Mouse (Mus musculus) hindbrain, embryonic 12.5 days (tissue): Measurements from ENCODE around the gene Gm20716. TPM values are rescaled to one million over a fixed set of nuclear protein-coding genes. Genes with fewer than 3 reads are reported as not detected.

Experiments used
- ATAC-seq: fragments of 200-750 bp; cut with Nextera tagmentation; 2 replicates; pipeline ENCODE4 v1.8.0; 2017; ENCODE audit warnings: moderate TSS enrichment; ENCODE audit not compliant: low FRiP score
- H3K27ac ChIP-seq: fragments of 300-500 bp; sonication (generic); 2 replicates; pipeline ENCODE4 v1.5.1; 2016; ENCODE audit warnings: mild to moderate bottlenecking
- H3K27me3 ChIP-seq: fragments of 300-500 bp; sonication (generic); 2 replicates; pipeline ENCODE4 v1.6.1; 2016; ENCODE audit warnings: mild to moderate bottlenecking
- H3K36me3 ChIP-seq: fragments of 300-500 bp; sonication (generic); 2 replicates; pipeline ENCODE4 v1.6.1; 2016; ENCODE audit warnings: mild to moderate bottlenecking
- H3K4me1 ChIP-seq: fragments of 300-500 bp; sonication (generic); 2 replicates; pipeline ENCODE4 v1.6.1; 2016
- H3K4me2 ChIP-seq: fragments of 300-500 bp; sonication (generic); replicated peaks from 2 replicates; pipeline ENCODE4 v1.6.1; 2016; ENCODE audit warnings: mild to moderate bottlenecking
- H3K4me3 ChIP-seq: fragments of 300-500 bp; sonication (generic); 2 replicates; pipeline ENCODE4 v1.5.1; 2016; ENCODE audit warnings: mild to moderate bottlenecking
- H3K9ac ChIP-seq: fragments of 300-500 bp; sonication (generic); 2 replicates; pipeline ENCODE4 v1.6.1; 2016; ENCODE audit warnings: mild to moderate bottlenecking, moderate library complexity
- H3K9me3 ChIP-seq: fragments of 300-500 bp; sonication (generic); replicated peaks from 2 replicates; pipeline ENCODE4 v1.6.1; 2016; ENCODE audit warnings: mild to moderate bottlenecking
- WGBS: fragments of 180-500 bp; shearing (Covaris S2); methylation state at CpG from one replicate; pipeline ENCODE4 v1.1.7; 2016; 5-methylcytosine and 5-hydroxymethylcytosine counted together
- polyA plus RNA-seq: library from polyadenylated mRNA; unstranded; fragments of >200 nt; fragmentation: Nextera tagmentation; extraction: Ambion mirVana; gene quantifications from 2 replicates; pipeline ENCODE4 v1.2.1, GENCODE M21; 2016

Gm20716 gene
- polyA plus RNA-seq, 1 experiment from 2014 or later = 22.8 TPM

DNA sequence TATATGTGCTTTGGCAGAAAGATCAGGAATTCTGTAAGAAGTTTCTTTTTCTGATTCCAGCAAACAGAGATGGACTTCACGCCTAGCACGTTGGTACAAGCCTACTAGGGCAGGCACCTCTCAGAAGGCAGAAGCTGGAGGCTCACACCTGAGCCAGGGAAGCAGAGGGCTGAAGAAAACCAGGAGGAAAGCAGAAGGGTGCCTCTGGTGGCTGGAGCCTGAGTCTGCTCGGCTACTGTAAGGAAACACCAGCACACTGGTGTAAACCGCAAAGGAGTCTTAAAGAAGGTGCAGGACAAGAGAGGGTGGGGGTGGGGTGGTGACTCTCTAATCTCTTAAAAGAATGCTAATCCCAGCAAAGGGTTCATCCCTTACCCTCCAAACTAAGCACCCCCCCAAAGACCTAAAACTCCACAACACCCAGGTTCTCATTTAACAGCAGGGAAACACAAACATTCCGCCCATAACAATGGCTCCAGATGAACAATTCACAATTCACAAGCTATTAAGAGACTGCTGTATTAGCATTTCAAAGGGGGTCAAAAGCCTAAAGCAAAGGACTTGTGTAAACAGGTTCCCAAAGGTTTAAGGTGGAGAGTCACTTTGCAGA lies 16.3 kb downstream of the Gm20716 start:
- H3K4me3 ChIP-seq = no peak overlapping the region
- ATAC-seq = no peak
- no peak overlapping the region for H3K27ac ChIP-seq
- no peaks in the 10 kb centered on the region for H3K27me3 ChIP-seq
- H3K9ac ChIP-seq = no peak overlapping the region
- WGBS = 60% methylated on average over 5 of the region's 5 CpGs
- H3K4me2 ChIP-seq = no peak overlapping the region
- peaks cover 86% of the 10 kb centered on the region for H3K36me3 ChIP-seq
- no peaks in the 10 kb centered on the region for H3K4me1 ChIP-seq
- no peaks in the 10 kb centered on the region for H3K9me3 ChIP-seq

DNA sequence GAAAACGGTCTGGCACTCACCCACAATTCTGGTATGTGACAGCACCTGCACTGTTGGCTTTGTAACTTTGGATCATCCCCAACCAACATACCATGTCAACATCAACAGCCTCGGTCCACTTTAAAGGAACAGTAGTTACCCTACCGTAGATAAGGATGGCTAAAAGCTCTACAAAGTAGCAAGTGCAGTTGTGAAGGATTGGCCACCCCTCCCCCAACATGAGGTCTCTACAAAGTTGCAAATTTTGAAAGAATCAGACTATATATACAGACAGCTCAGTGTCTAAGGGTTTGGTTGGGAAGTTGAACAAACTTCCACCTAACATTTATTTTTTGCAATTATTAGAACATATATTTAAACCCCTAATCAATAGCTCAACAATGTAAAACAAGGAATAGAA lies 22.3 kb downstream of the Gm20716 start:
- H3K36me3 ChIP-seq = peaks cover 53% of the 10 kb centered on the region
- ATAC-seq = 0 out of 2 replicates have a peak, but pooled peaks have one; percentile 4
- H3K9ac ChIP-seq = no peak overlapping the region
- no peaks in the 10 kb centered on the region for H3K27me3 ChIP-seq
- H3K9me3 ChIP-seq = no peaks in the 10 kb centered on the region
- no peak overlapping the region for H3K4me3 ChIP-seq
- no peak overlapping the region for H3K4me2 ChIP-seq
- 97% methylated on average over 3 of the region's 3 CpGs for WGBS
- peaks cover 23% of the 10 kb centered on the region for H3K4me1 ChIP-seq
- peak overlapping the region; percentile 99 for H3K27ac ChIP-seq

DNA sequence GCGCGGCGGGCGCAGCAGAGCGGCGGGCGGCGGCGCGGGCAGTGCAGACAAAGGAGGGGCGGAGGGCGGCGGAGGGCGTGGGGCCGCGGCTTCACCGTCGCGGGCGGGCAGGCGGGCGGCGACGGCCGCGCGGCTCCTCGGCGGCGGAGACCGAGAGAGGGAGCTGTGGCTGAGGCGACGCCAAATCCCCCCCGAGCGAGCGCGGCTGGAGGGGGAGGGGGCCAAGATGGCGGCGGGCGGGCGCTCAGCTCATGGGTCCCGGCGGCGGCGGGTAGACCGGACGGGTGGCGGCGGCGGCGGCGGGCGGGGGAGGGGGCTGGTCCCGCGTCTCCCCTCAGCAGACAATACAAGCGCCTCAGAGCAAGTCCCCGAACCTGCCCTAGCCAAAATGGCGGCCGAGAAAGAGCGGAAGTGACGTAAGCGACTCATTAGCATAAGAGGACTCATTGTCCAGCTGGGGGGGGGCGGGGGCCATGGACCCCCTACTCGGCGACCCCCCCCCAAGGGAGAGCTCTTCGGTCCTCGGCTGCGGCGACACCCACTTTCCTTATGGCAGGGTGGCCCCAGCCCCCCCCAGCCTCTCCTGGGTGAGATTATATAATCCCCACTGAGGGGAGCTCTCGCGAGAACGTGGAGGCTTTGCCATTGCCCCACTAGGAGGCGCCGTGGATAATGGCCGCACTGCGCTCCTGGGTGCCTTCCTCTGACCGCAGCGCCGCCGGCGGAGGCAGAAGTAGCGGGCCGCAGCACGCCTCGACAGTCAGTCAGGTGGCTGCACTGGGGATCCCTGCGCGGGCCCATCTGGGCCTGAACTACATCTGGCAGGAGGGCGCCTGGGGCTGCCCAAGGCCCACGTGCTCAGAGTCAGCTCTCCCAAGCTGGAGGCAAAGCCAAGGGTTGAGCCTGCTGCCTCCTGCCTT lies 23.2 kb downstream of the Gm20716 start, which contains the start of gene Adnp:
Gene Adnp, minus strand, starts transcription at position 388 of the 920 bp plus-strand sequence.
- peaks cover 25% of the 10 kb centered on the region for H3K4me1 ChIP-seq
- H3K4me2 ChIP-seq = peak within 1 kb of the TSS; percentile 73

DNA sequence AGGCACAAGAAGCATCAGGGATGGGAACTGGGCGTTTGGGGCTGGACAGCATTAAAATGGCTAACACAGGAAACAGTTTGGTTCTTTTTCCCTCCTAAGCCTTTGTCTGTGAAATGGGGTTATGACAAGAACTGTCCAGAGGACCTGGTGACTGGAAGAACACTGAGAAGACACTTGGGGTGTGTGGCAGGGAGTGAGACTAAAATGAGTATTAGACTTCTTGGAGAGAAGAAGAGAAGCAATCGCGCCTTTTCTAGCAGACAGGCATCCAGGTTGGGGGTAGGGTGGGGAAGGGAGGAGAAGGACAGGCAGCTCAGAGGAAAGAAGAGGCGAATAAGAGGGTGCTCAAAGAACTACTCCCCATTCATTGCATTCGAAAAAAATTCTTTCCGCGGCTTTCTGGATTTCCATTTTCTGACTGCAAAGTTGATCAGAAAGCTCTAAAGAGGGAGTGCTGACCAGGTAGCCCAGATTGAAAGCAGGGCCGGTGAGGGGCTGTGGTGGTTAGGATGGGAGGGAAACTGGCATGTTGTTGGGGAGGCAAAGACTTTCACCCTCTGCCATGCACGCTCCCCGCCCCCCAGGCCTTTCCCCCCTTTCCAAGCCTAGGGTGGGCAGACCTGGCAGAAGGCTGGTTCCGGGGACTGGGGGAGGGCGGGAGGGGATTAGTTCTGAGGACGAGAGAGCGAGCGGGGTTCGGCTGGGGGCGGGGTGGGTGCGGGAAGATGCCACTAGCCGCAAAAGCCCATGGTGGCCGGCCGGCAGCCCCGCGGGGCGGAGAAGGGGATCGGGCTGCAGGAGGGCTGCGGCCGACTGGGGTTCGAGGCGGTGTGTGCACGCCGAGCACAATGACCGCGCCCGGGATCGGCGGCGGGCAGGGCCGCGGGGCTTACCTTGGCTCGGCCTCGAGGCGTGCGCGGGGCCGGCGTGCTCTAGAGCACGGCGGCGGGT lies 24.2 kb downstream of the Gm20716 start:
- peaks cover 37% of the 10 kb centered on the region for H3K36me3 ChIP-seq
- H3K9me3 ChIP-seq = no peaks in the 10 kb centered on the region
- H3K4me3 ChIP-seq = peak overlapping the region; percentile 99
- H3K27me3 ChIP-seq = no peaks in the 10 kb centered on the region
- peak overlapping the region; percentile 99 for H3K27ac ChIP-seq
- peak overlapping the region; percentile 100 for H3K9ac ChIP-seq
- under 1% methylated on average over 44 of the region's 49 CpGs for WGBS
- peak; percentile 33 for ATAC-seq
- H3K4me1 ChIP-seq = peaks cover 32% of the 10 kb centered on the region
- H3K4me2 ChIP-seq = peak overlapping the region; percentile 73

More for the DNA sequence above, 23.2 kb downstream of the Gm20716 start, which contains the start of gene Adnp:
- H3K27me3 ChIP-seq = no peaks in the 10 kb centered on the region
- H3K27ac ChIP-seq = peak within 1 kb of the TSS; percentile 99
- H3K9me3 ChIP-seq = no peaks in the 10 kb centered on the region
- H3K4me3 ChIP-seq = peak within 1 kb of the TSS; percentile 99
- peak; percentile 92 for ATAC-seq
- H3K36me3 ChIP-seq = peaks cover 44% of the 10 kb centered on the region
- 1% methylated on average over 57 of the region's 89 CpGs for WGBS
- H3K9ac ChIP-seq = peak within 1 kb of the TSS; percentile 100

DNA sequence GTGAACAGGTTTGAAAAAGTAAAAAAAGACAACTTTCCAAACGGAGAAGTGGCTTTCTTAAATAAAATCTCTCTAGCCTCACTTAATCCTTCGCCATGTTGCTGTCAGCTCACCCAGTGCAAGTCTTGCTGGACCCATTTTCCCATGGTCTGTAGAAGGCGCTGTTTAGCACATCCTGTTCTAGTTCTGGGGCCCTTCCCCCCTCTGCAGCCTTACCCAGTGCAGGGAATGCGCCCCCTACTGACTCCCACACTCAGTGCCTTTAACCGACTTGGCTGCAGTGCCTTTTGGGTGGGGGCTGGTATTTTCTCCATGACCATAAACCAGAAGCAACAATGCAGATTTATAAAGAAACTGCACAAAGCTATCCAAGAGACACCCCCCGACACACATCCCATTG lies 24.9 kb downstream of the Gm20716 start:
- peak overlapping the region; percentile 99 for H3K4me3 ChIP-seq
- peaks cover 38% of the 10 kb centered on the region for H3K4me1 ChIP-seq
- peaks cover 31% of the 10 kb centered on the region for H3K36me3 ChIP-seq
- WGBS = 9% methylated on average over 6 of the region's 6 CpGs
- peak overlapping the region; percentile 73 for H3K4me2 ChIP-seq
- H3K9ac ChIP-seq = peak overlapping the region; percentile 100
- no peaks in the 10 kb centered on the region for H3K27me3 ChIP-seq
- H3K27ac ChIP-seq = peak overlapping the region; percentile 99
- no peaks in the 10 kb centered on the region for H3K9me3 ChIP-seq
- ATAC-seq = 0 out of 2 replicates have a peak, but pooled peaks have one; percentile 16

DNA sequence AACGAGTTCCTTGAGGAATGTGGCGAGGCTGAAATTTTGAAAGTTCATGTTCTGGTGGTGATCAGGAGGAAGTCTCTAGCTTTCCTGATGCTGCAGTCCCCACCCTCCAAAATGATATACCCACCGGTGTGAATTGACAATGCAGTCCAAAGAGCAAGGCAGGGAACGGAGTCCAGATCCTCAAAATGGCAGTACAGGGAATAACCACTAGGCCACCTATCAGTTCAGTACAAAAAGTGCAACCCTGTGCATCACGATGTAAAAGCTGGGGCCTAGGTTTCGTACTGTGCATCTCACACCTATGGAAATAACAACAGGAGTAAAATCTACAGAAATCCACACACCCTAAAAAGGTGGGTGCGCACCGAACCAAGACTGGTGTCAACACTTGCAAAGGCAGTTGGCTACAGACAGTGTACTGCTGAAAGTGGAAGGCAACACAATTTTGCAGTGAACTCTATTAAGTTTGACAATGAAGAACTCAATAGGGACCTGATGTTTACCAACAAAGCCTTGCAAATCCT lies 25.6 kb downstream of the Gm20716 start:
- no peak for ATAC-seq
- no peaks in the 10 kb centered on the region for H3K27me3 ChIP-seq
- peaks cover 27% of the 10 kb centered on the region for H3K36me3 ChIP-seq
- WGBS = 85% methylated on average over 8 of the region's 8 CpGs
- H3K4me1 ChIP-seq = peaks cover 44% of the 10 kb centered on the region
- H3K4me2 ChIP-seq = peak overlapping the region; percentile 73
- H3K9ac ChIP-seq = peak overlapping the region; percentile 28; the same call in 1 of the 2 replicates
- peak overlapping the region; percentile 99 for H3K4me3 ChIP-seq
- no peak overlapping the region for H3K27ac ChIP-seq
- no peaks in the 10 kb centered on the region for H3K9me3 ChIP-seq

DNA sequence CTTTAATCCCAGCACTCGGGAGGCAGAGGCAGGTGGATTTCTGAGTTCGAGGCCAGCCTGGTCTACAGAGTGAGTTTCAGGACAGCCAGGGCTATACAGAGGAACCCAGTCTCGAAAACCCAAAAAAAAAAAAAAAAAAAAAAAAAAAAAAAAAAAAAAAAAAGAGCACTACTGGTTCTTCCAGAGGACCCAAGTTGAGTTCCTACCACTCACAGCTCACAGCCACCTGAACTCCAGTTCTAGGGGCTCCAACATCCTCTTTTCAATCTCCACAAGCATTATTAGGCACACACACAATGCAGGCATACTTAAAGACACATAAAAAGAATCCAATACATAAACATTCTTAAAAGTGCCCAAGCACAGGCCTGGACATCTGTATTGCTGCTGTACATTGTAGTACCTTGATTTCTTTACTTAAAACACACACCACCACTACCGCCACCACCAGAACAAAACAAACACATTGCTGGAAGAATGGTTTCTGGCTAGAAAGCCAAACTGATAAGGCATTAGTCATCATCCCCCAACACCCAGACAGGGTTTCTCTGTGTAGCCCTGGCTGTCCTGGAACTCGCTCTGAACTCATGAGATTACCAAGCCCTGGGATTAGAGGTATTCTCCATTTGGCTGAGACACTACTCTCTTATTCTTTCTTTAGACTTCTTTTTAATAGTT lies 30.0 kb downstream of the Gm20716 start:
- no peak overlapping the region for H3K9ac ChIP-seq
- H3K4me2 ChIP-seq = no peak overlapping the region
- no peak overlapping the region for H3K4me3 ChIP-seq
- H3K36me3 ChIP-seq = peaks cover 25% of the 10 kb centered on the region
- H3K27me3 ChIP-seq = no peaks in the 10 kb centered on the region
- no peak for ATAC-seq
- H3K4me1 ChIP-seq = peaks cover 63% of the 10 kb centered on the region
- H3K27ac ChIP-seq = no peak overlapping the region
- no peaks in the 10 kb centered on the region for H3K9me3 ChIP-seq
- WGBS = 77% methylated on average over 5 of the region's 5 CpGs

DNA sequence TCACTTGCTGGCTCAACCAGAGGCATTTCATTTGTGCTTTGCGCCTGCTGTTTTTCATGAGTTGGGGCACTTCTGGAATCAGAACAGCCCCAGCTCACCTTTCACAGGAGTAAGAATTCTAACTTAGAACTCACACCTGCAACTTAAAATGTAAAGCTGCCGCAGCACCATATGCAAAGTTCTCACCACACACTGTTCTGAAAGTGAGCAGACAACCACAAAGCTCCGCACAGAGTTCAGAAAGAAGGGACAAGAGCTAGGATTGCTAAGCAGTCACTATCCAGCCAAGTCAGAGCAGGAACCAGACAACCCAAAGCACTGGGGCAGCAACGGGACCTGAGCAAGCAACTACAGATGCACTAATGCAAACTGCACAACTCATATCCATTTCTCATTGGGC lies 30.7 kb downstream of the Gm20716 start:
- H3K36me3 ChIP-seq = peaks cover 24% of the 10 kb centered on the region
- H3K9me3 ChIP-seq = no peaks in the 10 kb centered on the region
- no peak for ATAC-seq
- no peaks in the 10 kb centered on the region for H3K27me3 ChIP-seq
- no peak overlapping the region for H3K9ac ChIP-seq
- H3K27ac ChIP-seq = 0 out of 2 replicates have a peak overlapping the region, but pooled peaks have one; percentile 7
- 92% methylated on average over 4 of the region's 4 CpGs for WGBS
- no peak overlapping the region for H3K4me3 ChIP-seq
- peaks cover 58% of the 10 kb centered on the region for H3K4me1 ChIP-seq
- 0 out of 2 replicates have a peak overlapping the region, but pooled peaks have one; percentile 15 for H3K4me2 ChIP-seq

DNA sequence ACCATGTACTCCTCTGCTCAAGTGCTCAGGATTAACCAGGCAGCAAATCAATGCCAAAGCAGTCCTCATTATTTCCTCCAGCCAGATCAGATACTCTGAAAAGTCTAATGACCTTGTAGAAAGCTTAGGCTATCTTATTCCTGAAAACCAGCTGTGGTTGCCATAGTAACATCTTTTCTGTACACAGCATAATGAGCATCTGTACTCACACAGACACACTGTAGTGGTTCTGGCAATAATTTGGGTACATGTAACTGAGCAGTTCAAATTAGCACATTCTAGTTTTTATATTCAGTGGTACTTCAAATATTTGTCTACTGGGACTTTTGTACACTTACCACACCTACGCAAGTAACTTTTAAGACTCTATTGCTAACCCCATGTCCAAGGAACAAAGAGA lies 31.7 kb downstream of the Gm20716 start:
- Histone ChIP-seq H3K36me3 (peaks cover 20% of the 10 kb centered on the region), H3K9me3 (no peaks in the 10 kb centered on the region), H3K27me3 (no peaks in the 10 kb centered on the region), H3K27ac (no peak overlapping the region), H3K4me2 (no peak overlapping the region; the same call in 1 of the 2 replicates), H3K9ac (no peak overlapping the region), H3K4me3 (no peak overlapping the region), H3K4me1 (peaks cover 51% of the 10 kb centered on the region)
- ATAC-seq = no peak
- WGBS = 93% methylated on average over 1 of the region's 1 CpGs

DNA sequence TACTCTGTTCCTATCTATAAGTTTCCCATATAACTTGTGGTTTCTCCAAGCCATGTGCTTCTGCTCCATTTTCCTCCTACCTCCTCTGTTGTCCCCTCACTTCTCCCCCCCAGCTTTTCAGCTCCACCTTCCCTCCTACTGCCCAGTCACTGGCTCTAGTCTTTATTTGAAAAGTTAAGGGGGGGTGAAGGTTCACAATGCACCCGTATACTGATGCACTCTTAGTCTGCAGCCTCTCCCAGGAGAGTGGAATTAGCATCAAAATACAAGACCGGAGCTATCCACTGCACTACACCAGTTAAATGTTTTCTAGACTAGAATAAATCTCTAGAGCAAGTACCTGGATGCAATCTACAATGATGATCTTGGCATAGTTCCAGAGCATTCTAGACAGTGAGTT lies 34.4 kb downstream of the Gm20716 start:
- Histone ChIP-seq H3K36me3 (peaks cover 14% of the 10 kb centered on the region; the same call in 1 of the 2 replicates), H3K27ac (no peak overlapping the region), H3K9me3 (no peaks in the 10 kb centered on the region), H3K27me3 (no peaks in the 10 kb centered on the region), H3K4me2 (no peak overlapping the region), H3K4me1 (peaks cover 53% of the 10 kb centered on the region), H3K4me3 (no peak overlapping the region), H3K9ac (no peak overlapping the region)
- 38% methylated on average over 2 of the region's 2 CpGs for WGBS
- no peak for ATAC-seq

DNA sequence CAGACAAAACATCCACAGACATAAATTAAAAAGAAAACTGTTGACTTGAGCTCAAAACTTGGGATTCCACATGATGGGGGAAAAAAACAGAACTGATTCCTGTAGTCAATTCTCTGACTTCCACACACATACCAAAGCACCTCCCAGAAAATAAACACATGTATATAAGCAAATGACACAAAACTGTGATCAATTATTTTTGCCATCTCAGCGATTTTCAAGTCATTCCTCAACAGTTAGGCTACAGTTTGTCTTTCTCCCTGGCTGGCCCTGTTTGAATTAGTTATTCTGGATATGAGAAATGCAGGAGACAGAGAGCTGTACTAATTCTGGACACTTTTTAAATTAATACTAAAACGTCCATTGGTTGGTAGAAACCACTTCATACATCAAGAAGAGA lies 36.5 kb downstream of the Gm20716 start:
- H3K4me2 ChIP-seq = no peak overlapping the region
- H3K27me3 ChIP-seq = no peaks in the 10 kb centered on the region
- no peak overlapping the region for H3K4me3 ChIP-seq
- no peak overlapping the region for H3K27ac ChIP-seq
- no peak for ATAC-seq
- no peaks in the 10 kb centered on the region for H3K9me3 ChIP-seq
- H3K9ac ChIP-seq = no peak overlapping the region
- H3K4me1 ChIP-seq = peaks cover 36% of the 10 kb centered on the region
- peaks cover 12% of the 10 kb centered on the region; the same call in 1 of the 2 replicates for H3K36me3 ChIP-seq
- WGBS = 86% methylated on average over 2 of the region's 2 CpGs
